Mouse (Mus musculus) CH12.LX (cell line): ENCODE measurements around the gene Ncor1. TPM values are rescaled to one million over a fixed set of nuclear protein-coding genes. Genes with fewer than 3 reads are reported as not detected.

ENCODE experiments used
- DNase-seq: peaks from one replicate; pipeline ENCODE4 v3.0.0-alpha.2; 2013; ENCODE audit errors: extremely low read depth
- H3K27ac ChIP-seq: 2 replicates; pipeline ENCODE4 v1.5.1; 2012; ENCODE audit warnings: low read depth, mild to moderate bottlenecking, control low read depth, moderate library complexity; ENCODE audit not compliant: insufficient read depth
- H3K27me3 ChIP-seq: replicated peaks from 2 replicates; pipeline ENCODE3; 2012; ENCODE audit warnings: inconsistent platforms
- H3K36me3 ChIP-seq, 2 experiments: replicated peaks in 1 of 2; 2 replicates each; pipeline versions ENCODE3 to v1.6.1; 2012; ENCODE audit warnings: inconsistent platforms in 1 of 2, low read length in 1 of 2, mild to moderate bottlenecking in 1 of 2, mixed read lengths in 1 of 2, moderate library complexity in 1 of 2; ENCODE audit not compliant: control insufficient read depth in 1 of 2, insufficient read depth in 1 of 2
- H3K4me1 ChIP-seq, 2 experiments: 2 replicates each; pipeline ENCODE4 v1.6.1; 2012; ENCODE audit warnings: inconsistent platforms in 1 of 2, moderate library complexity in 1 of 2; ENCODE audit not compliant: insufficient read depth in 2 of 2, control insufficient read depth in 1 of 2
- H3K4me2 ChIP-seq: 2 replicates; pipeline ENCODE4 v1.6.1; 2012; ENCODE audit warnings: low read depth, mild to moderate bottlenecking, control low read depth; ENCODE audit not compliant: poor library complexity, insufficient read depth, severe bottlenecking
- H3K4me3 ChIP-seq, 3 experiments: fragments of 150-350 bp in 1 of 3; sonication (generic) in 1 of 3; replicated peaks in 1 of 3; 2 replicates each; pipeline versions ENCODE3 to v1.5.1; 2011 to 2012; ENCODE audit warnings: low read depth in 2 of 3, low read length in 2 of 3, mild to moderate bottlenecking in 2 of 3, moderate library complexity in 2 of 3, control low read depth in 1 of 3, improper control_type of control experiment in 1 of 3, inconsistent platforms in 1 of 3, mixed read lengths in 1 of 3; ENCODE audit not compliant: poor library complexity in 1 of 3
- H3K79me2 ChIP-seq: replicated peaks from 2 replicates; pipeline ENCODE4 v1.6.1; 2012; ENCODE audit warnings: mild to moderate bottlenecking, moderate library complexity; ENCODE audit not compliant: control insufficient read depth, poor library complexity, insufficient read depth, severe bottlenecking; ENCODE audit errors: extremely low read depth
- H3K9ac ChIP-seq: 2 replicates; pipeline ENCODE4 v1.6.1; 2012; ENCODE audit warnings: low read depth, mild to moderate bottlenecking, control low read depth, moderate library complexity; ENCODE audit not compliant: insufficient read depth
- H3K9me3 ChIP-seq: replicated peaks from 2 replicates; pipeline ENCODE3; 2012; ENCODE audit warnings: low read length, inconsistent platforms, mixed read lengths
- BHLHE40 ChIP-seq: IDR thresholded peaks from 2 replicates; pipeline ENCODE4 v1.6.1; 2011; ENCODE audit warnings: mild to moderate bottlenecking, low read depth, low read length, improper control_type of control experiment
- CHD1 ChIP-seq: IDR thresholded peaks from 2 replicates; pipeline ENCODE4 v1.6.1; 2012; ENCODE audit warnings: low read depth, low read length, improper control_type of control experiment, inconsistent platforms
- CHD2 ChIP-seq: IDR thresholded peaks from 2 replicates; pipeline ENCODE4 v1.6.1; 2011; ENCODE audit warnings: low read length, improper control_type of control experiment
- E2F4 ChIP-seq: IDR thresholded peaks from 2 replicates; pipeline ENCODE4 v1.6.1; 2011; ENCODE audit warnings: low read depth, low read length, improper control_type of control experiment; ENCODE audit not compliant: insufficient replicate concordance
- ELF1 ChIP-seq: IDR thresholded peaks from 2 replicates; pipeline ENCODE4 v1.6.1; 2014; ENCODE audit warnings: low read depth, mild to moderate bottlenecking, inconsistent platforms, low read length, improper control_type of control experiment
- EP300 ChIP-seq: IDR thresholded peaks from 2 replicates; pipeline ENCODE4 v1.6.1; 2011; ENCODE audit warnings: low read length, improper control_type of control experiment
- ETS1 ChIP-seq: conservative IDR thresholded peaks from 2 replicates; pipeline ENCODE4 v1.6.1; 2012; ENCODE audit warnings: low read depth, mild to moderate bottlenecking, inconsistent platforms, low read length, improper control_type of control experiment, moderate library complexity
- GABPA ChIP-seq: IDR thresholded peaks from 2 replicates; pipeline ENCODE4 v1.6.1; 2012; ENCODE audit warnings: low read depth, low read length, improper control_type of control experiment, inconsistent platforms; ENCODE audit not compliant: insufficient replicate concordance
- HCFC1 ChIP-seq: IDR thresholded peaks from 2 replicates; pipeline ENCODE4 v1.6.1; 2012; ENCODE audit warnings: low read depth, mild to moderate bottlenecking, inconsistent platforms, low read length, improper control_type of control experiment
- IRF4 ChIP-seq: IDR thresholded peaks from 2 replicates; pipeline ENCODE4 v1.6.1; 2014; ENCODE audit warnings: low read depth, mild to moderate bottlenecking, inconsistent platforms, low read length, improper control_type of control experiment
- JUN ChIP-seq: IDR thresholded peaks from 2 replicates; pipeline ENCODE4 v1.6.1; 2011; ENCODE audit warnings: low read depth, mild to moderate bottlenecking, low read length, improper control_type of control experiment, moderate library complexity; ENCODE audit not compliant: insufficient read depth
- JUND ChIP-seq: conservative IDR thresholded peaks from 2 replicates; pipeline ENCODE4 v1.6.1; 2011; ENCODE audit warnings: low read depth, low read length, improper control_type of control experiment
- KAT2A ChIP-seq: IDR thresholded peaks from 2 replicates; pipeline ENCODE4 v1.6.1; 2012; ENCODE audit warnings: low read length, improper control_type of control experiment, inconsistent platforms; ENCODE audit not compliant: insufficient replicate concordance
- MAFK ChIP-seq: IDR thresholded peaks from 2 replicates; pipeline ENCODE4 v1.6.1; 2011; ENCODE audit warnings: low read length, improper control_type of control experiment; ENCODE audit not compliant: insufficient replicate concordance
- MAX ChIP-seq: IDR thresholded peaks from 2 replicates; pipeline ENCODE4 v1.6.1; 2011; ENCODE audit warnings: low read length, improper control_type of control experiment
- MAZ ChIP-seq: IDR thresholded peaks from 2 replicates; pipeline ENCODE4 v1.6.1; 2012; ENCODE audit warnings: low read depth, mild to moderate bottlenecking, inconsistent platforms, low read length, improper control_type of control experiment, moderate library complexity
- MEF2A ChIP-seq: IDR thresholded peaks from 2 replicates; pipeline ENCODE4 v1.6.1; 2014; ENCODE audit warnings: low read depth, mild to moderate bottlenecking, inconsistent platforms, low read length, improper control_type of control experiment, borderline replicate concordance
- MXI1 ChIP-seq: IDR thresholded peaks from 2 replicates; pipeline ENCODE4 v1.6.1; 2011; ENCODE audit warnings: mild to moderate bottlenecking, low read depth, low read length, improper control_type of control experiment
- NELFE ChIP-seq: IDR thresholded peaks from 2 replicates; pipeline ENCODE4 v1.6.1; 2011; ENCODE audit warnings: low read depth, low read length, improper control_type of control experiment
- NRF1 ChIP-seq: IDR thresholded peaks from 2 replicates; pipeline ENCODE4 v1.6.1; 2014; ENCODE audit warnings: low read depth, mild to moderate bottlenecking, inconsistent platforms, low read length, improper control_type of control experiment, moderate library complexity
- PAX5 ChIP-seq: IDR thresholded peaks from 2 replicates; pipeline ENCODE4 v1.6.1; 2012; ENCODE audit warnings: low read length, inconsistent platforms, mixed read lengths
- POLR2A ChIP-seq: IDR thresholded peaks from 2 replicates; pipeline ENCODE4 v1.6.1; 2011; ENCODE audit warnings: low read depth, mild to moderate bottlenecking, improper control_type of control experiment, low read length
- RAD21 ChIP-seq: IDR thresholded peaks from 2 replicates; pipeline ENCODE4 v1.6.1; 2011; ENCODE audit warnings: low read depth, mild to moderate bottlenecking, low read length, improper control_type of control experiment, moderate library complexity
- RCOR1 ChIP-seq: conservative IDR thresholded peaks from 2 replicates; pipeline ENCODE4 v1.6.1; 2012; ENCODE audit warnings: low read depth, mild to moderate bottlenecking, inconsistent platforms, low read length, improper control_type of control experiment
- SMC3 ChIP-seq: IDR thresholded peaks from 2 replicates; pipeline ENCODE4 v1.6.1; 2011; ENCODE audit warnings: low read depth, low read length, improper control_type of control experiment
- TBP ChIP-seq: conservative IDR thresholded peaks from 2 replicates; pipeline ENCODE4 v1.6.1; 2011; ENCODE audit warnings: low read depth, low read length, improper control_type of control experiment
- TCF12 ChIP-seq: IDR thresholded peaks from 2 replicates; pipeline ENCODE4 v1.6.1; 2014; ENCODE audit warnings: low read depth, mild to moderate bottlenecking, inconsistent platforms, low read length, improper control_type of control experiment
- UBTF ChIP-seq: IDR thresholded peaks from 2 replicates; pipeline ENCODE4 v1.6.1; 2012; ENCODE audit warnings: low read depth, mild to moderate bottlenecking, inconsistent platforms, low read length, improper control_type of control experiment, moderate library complexity
- USF1 ChIP-seq: IDR thresholded peaks from 2 replicates; pipeline ENCODE4 v1.6.1; 2014; ENCODE audit warnings: low read depth, mild to moderate bottlenecking, inconsistent platforms, low read length, improper control_type of control experiment
- USF2 ChIP-seq: conservative IDR thresholded peaks from 2 replicates; pipeline ENCODE4 v1.6.1; 2011; ENCODE audit warnings: low read depth, low read length, improper control_type of control experiment
- ZC3H11A ChIP-seq: IDR thresholded peaks from 2 replicates; pipeline ENCODE4 v1.6.1; 2012; ENCODE audit warnings: low read depth, mild to moderate bottlenecking, inconsistent platforms, low read length, improper control_type of control experiment
- ZKSCAN1 ChIP-seq: IDR thresholded peaks from 2 replicates; pipeline ENCODE4 v1.6.1; 2012; ENCODE audit warnings: low read depth, inconsistent platforms, low read length, improper control_type of control experiment, borderline replicate concordance
- ZMIZ1 ChIP-seq: IDR thresholded peaks from 2 replicates; pipeline ENCODE4 v1.6.1; 2012; ENCODE audit warnings: low read depth, mild to moderate bottlenecking, inconsistent platforms, low read length, improper control_type of control experiment
- ZNF384 ChIP-seq: IDR thresholded peaks from 2 replicates; pipeline ENCODE4 v1.6.1; 2012; ENCODE audit warnings: low read depth, low read length, improper control_type of control experiment, inconsistent platforms
- dilution Hi-C: fragments of 300-500 bp; cut with MboI; formaldehyde crosslinking; loops from 2 replicates; pipeline ENCODE4 v1.14.3; 2020; ENCODE audit warnings: low sequenced_read_pairs; ENCODE audit not compliant: extremely low pct_unique_long_range_greater_than_20kb, extremely low pct_ligation_motif_present
- in situ Hi-C: fragments of 300-500 bp; cut with MboI; formaldehyde crosslinking; loops from 3 replicates; pipeline ENCODE4 v1.14.3; 2019; ENCODE audit warnings: low sequenced_read_pairs, low pct_ligation_motif_present, low pct_unique_long_range_greater_than_20kb, mixed read lengths
- polyA plus RNA-seq: library from polyadenylated mRNA; unstranded; fragments of >175 nt; gene quantifications from 2 replicates; pipeline ENCODE4 v1.2.1, GENCODE M21; 2012; ENCODE audit warnings: low read depth; ENCODE audit not compliant: insufficient read length
- total RNA-seq, 2 experiments: library from RNA; depleted of rRNA; stranded (reverse); fragments of 300-350 nt in 1 of 2; fragments of >200 nt in 1 of 2; gene quantifications; 2 replicates each; pipeline ENCODE4 v1.2.3; 2012 to 2014

Gene Ncor1
- total and polyA plus RNA-seq, 3 experiments, result 76.3 to 232 (median 83.8) TPM

DNA sequence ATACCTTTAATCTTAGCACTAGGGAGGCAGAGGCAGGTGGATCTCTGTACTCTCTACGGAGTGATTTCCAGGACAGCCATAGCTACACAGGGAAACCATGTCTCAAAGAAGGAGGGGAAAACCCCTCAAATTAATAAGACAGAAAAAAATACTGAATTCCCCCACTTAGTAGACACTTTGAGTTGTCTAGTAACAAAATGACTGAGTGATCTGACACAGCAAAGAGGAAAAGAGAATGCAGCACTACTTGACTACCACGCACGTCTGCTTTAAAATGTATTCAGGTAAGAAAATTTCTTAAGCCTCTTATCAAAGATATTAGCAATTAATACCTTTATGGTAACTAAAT lies 70.0 kb downstream of the Ncor1 start (continued):
- peak; percentile 58; the same call in 1 of the 2 replicates for TF ChIP-seq MEF2A
- peak; percentile 87 for TF ChIP-seq IRF4
- TF ChIP-seq NELFE, result no peak
- TF ChIP-seq EP300, result peak; percentile 88
- TF ChIP-seq UBTF, result no peak
- no peak for TF ChIP-seq TCF12
- TF ChIP-seq MAZ, result no peak
- TF ChIP-seq NRF1, result no peak

DNA sequence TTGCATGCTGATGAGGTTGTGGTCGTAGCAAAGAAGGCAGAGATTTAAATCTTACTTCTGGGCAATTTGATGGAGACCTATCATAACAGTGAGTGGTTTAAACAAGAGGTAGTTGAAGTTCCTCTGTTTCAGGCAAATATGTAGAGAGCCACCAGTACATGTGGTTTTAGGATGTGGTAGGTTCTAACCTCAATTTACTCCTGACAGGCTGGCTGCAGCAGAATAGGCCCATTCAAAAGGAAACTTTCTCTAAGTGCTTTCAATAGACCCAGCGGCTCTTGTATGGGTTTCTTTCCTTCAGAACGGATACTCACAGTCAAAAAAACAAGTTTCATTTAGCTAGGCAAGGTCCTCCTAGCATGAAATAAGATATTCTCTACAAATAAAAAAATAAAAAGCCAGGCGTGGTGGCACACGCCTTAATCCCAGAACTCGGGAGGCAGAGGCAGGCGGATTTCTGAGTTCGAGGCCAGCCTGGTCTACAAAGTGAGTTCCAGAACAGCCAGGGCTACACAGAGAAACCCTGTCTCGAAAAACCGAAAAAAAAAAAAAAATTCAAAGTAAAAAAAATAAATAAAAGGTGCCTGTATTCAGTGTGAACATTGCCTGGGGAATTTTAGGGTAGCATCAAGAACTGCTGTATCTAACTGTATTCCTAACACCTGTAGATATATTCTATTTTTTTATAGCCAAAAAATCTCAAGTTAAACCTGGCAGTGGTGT lies 70.6 kb downstream of the Ncor1 start:
- Histone ChIP-seq H3K27ac (0 out of 2 replicates have a peak overlapping the region, but pooled peaks have one; percentile 3), H3K27me3 (no peaks in the 10 kb centered on the region), H3K9me3 (no peaks in the 10 kb centered on the region), H3K36me3 (peaks cover 20 to 59% of the 10 kb centered on the region in 2 experiments), H3K4me1 (peaks cover 5 to 34% of the 10 kb centered on the region in 2 experiments; a peak in 3 of 4 replicates), H3K9ac (peak overlapping the region; percentile 33; the same call in 1 of the 2 replicates), H3K4me2 (peak overlapping the region; percentile 98), H3K4me3 (no peak overlapping the region), H3K79me2 (0 out of 2 replicates have a peak, but pooled peaks cover 4% of the 10 kb centered on the region)
- DNase-seq, result peak; percentile 93
- dilution Hi-C loops (no loop called here), in situ Hi-C loops (no loop called here)
- peak; percentile 97 for TF ChIP-seq IRF4
- TF ChIP-seq MAZ, result no peak
- TF ChIP-seq NRF1, result no peak
- TF ChIP-seq ELF1, result no peak
- TF ChIP-seq MAX, result peak; percentile 65; the same call in 1 of the 2 replicates
- no peak for TF ChIP-seq ZKSCAN1
- peak; percentile 86 for TF ChIP-seq JUND
- TF ChIP-seq HCFC1, result no peak; the same call in 1 of the 2 replicates
- no peak for TF ChIP-seq ZC3H11A
- 0 out of 2 replicates have a peak, but pooled peaks have one; percentile 22 for TF ChIP-seq NELFE
- TF ChIP-seq SMC3, result no peak
- TF ChIP-seq TBP, result peak; percentile 66; the same call in 1 of the 2 replicates
- peak; percentile 68 for TF ChIP-seq ETS1
- TF ChIP-seq BHLHE40, result peak; percentile 87
- peak; percentile 88 for TF ChIP-seq MEF2A
- peak; percentile 97 for TF ChIP-seq EP300
- TF ChIP-seq ZMIZ1, result no peak
- TF ChIP-seq E2F4, result no peak
- TF ChIP-seq MXI1, result peak; percentile 46; the same call in 1 of the 2 replicates
- no peak for TF ChIP-seq RAD21
- TF ChIP-seq GABPA, result no peak
- no peak for TF ChIP-seq USF1
- no peak for TF ChIP-seq UBTF
- no peak for TF ChIP-seq USF2
- TF ChIP-seq POLR2A, result no peak; the same call in 1 of the 2 replicates
- TF ChIP-seq KAT2A, result no peak
- TF ChIP-seq RCOR1, result peak; percentile 97
- TF ChIP-seq CHD1, result peak; percentile 92; the same call in 1 of the 2 replicates
- peak; percentile 80 for TF ChIP-seq JUN
- TF ChIP-seq TCF12, result peak; percentile 66
- TF ChIP-seq ZNF384, result peak; percentile 81
- TF ChIP-seq CHD2, result no peak; the same call in 1 of the 2 replicates
- peak; percentile 94 for TF ChIP-seq MAFK
- no peak for TF ChIP-seq PAX5
